Mouse (Mus musculus) left cerebral cortex, adult 2 months (tissue): ENCODE measurements around the gene Pla2g6. TPM values are rescaled to one million over a fixed set of nuclear protein-coding genes. Genes with fewer than 3 reads are reported as not detected.

ENCODE experiments used
- DNase-seq, 2 experiments: peaks; one replicate each; pipeline ENCODE4 v3.0.0; 2021 to 2022; ENCODE audit warnings: low spot score in 2 of 2, mixed read lengths in 1 of 2; ENCODE audit errors: extremely low spot score in 1 of 2
- H3K27ac ChIP-seq: fragments of 200-600 bp; 2 replicates; pipeline ENCODE4 v1.8.1; 2022
- H3K4me3 ChIP-seq: fragments of 200-600 bp; 2 replicates; pipeline ENCODE4 v1.8.1; 2022
- CTCF ChIP-seq: fragments of 200-600 bp; IDR thresholded peaks from 2 replicates; pipeline ENCODE4 v1.8.1; 2022; ENCODE audit warnings: antibody characterized with exemption, mild to moderate bottlenecking, moderate library complexity
- intact Hi-C: fragments of 180-260 bp; cut with DNase I; formaldehyde crosslinking; loops from one replicate; pipeline ENCODE4 v1.15.1; 2025
- microRNA-seq, 2 experiments: library from miRNA; unstranded; fragments of <30 nt; microRNA quantifications; one replicate each; pipeline ENCODE4 v1.2.0; 2021
- total RNA-seq, 2 experiments: library from RNA; stranded (reverse); gene quantifications; 2 replicates each; pipeline ENCODE4 v1.2.3; 2021

Gene Pla2g6
- total RNA-seq, 2 experiments from 2014 or later = 21.3 to 22.6 TPM

GRCm38 (mm10) chr15:79244071-79244893 is 83.9 kb downstream of the Pla2g6 start:
- no peak overlapping the region for H3K4me3 ChIP-seq
- DNase-seq = no peak
- no peak for TF ChIP-seq CTCF
- H3K27ac ChIP-seq = peak overlapping the region; percentile 60
- intact Hi-C loops = loop anchor here (5.0 kb wide), 1 partner anchor 363 kb away; the partner anchor contains the start of gene Dmc1

GRCm38 (mm10) chr15:79243234-79244042 is 84.8 kb downstream of the Pla2g6 start:
- intact Hi-C loops = loop anchor here (1.0 to 5.0 kb wide), 2 partner anchors 224 to 364 kb away; partner anchors contain the start of gene Dmc1
- Histone ChIP-seq H3K4me3 (no peak overlapping the region), H3K27ac (peak overlapping the region; percentile 60)
- no peak; the same call in none of the 2 replicates for TF ChIP-seq CTCF
- DNase-seq = peak; percentile 95 to 98

DNA sequence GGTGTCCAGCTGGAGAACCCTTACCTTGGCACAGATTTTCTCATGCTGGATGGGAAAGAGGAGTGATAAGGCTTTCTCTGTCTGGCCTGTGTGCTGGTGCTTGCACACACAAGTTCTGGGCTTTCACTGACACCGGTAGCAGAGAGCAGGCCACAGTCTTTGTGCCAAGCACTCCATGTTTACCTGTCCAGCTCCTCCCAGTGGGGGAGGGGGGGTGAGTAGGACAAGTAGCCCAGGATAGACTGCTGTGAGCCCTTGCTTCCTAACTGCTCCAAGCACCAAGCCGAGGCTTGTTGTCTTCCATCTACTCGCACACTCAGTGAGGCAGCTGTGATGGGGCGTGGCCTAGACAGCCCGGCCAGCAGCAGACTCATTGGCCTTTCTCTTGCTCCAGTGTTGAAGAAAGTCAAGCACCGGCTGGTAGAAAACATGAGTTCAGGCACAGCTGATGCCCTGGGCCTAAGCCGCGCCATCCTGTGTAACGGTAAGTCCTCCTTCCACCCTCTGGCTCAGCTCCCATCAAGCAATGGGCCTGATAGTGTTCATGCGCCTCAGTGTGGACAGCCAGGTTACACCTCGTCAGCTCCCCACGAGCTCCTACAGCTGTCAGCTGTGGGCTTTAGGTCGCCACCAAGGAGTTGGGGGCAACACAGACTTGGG is 85.5 kb downstream of the Pla2g6 start:
- intact Hi-C loops = loop anchor here (1.0 to 5.0 kb wide), 2 partner anchors 225 to 365 kb away; partner anchors contain the start of gene Dmc1
- H3K4me3 ChIP-seq = no peak overlapping the region
- TF ChIP-seq CTCF = no peak
- peak overlapping the region; percentile 10 for H3K27ac ChIP-seq
- DNase-seq = peak in 1 of 2 experiments; percentile 24

GRCm38 (mm10) chr15:79238036-79238435 is 90.2 kb downstream of the Pla2g6 start:
- no peak for TF ChIP-seq CTCF
- Histone ChIP-seq H3K4me3 (no peak overlapping the region), H3K27ac (no peak overlapping the region)
- intact Hi-C loops = no loop called here
- DNase-seq = no peak

Small RNA genes lying within 50 kb of the gene (microRNA-seq; reads per million reads assigned to microRNA genes)
- gene Mir1943 = 1.5 to 3.3 reads per million in 2 experiments

Other genes with a start within 250 kb of the Pla2g6 start
- 10 to 100 TPM; 22.8 to 23.2 TPM for gene Micall1, start 219.5 kb downstream of the Pla2g6 start, total RNA-seq
- gene Polr2f, start 187.4 kb downstream of the Pla2g6 start, total RNA-seq = 100 to 1,000 TPM; 100 to 103 TPM
- gene 1700088E04Rik, start 187.1 kb downstream of the Pla2g6 start, total RNA-seq = 10 to 100 TPM; 12.0 to 12.9 TPM
- 10 to 100 TPM; 17.1 to 18.7 TPM for gene Sox10, start 163.2 kb downstream of the Pla2g6 start, total RNA-seq
- 10 to 100 TPM; 55.7 to 57.8 TPM for gene Pick1, start 99.2 kb downstream of the Pla2g6 start, total RNA-seq
- gene Gm49486, start 99.0 kb downstream of the Pla2g6 start, total RNA-seq = 1 to 10 TPM; 1.0 TPM
- under 1 TPM in 1 of 2 experiments, not detected in 1; 0.25 TPM for gene Slc16a8, start 73.6 kb downstream of the Pla2g6 start, total RNA-seq
- 1 to 10 TPM; 5.9 to 6.4 TPM for gene Baiap2l2, start 42.9 kb downstream of the Pla2g6 start, total RNA-seq
- 1 to 10 TPM; 1.6 to 3.2 TPM for gene Maff, start 18.2 kb upstream of the Pla2g6 start, total RNA-seq
- 10 to 100 TPM; 73.7 to 82.2 TPM for gene Tmem184b, start 75.2 kb upstream of the Pla2g6 start, total RNA-seq
- 100 to 1,000 TPM; 153 to 159 TPM for gene Csnk1e, start 127.2 kb upstream of the Pla2g6 start, total RNA-seq
- gene Kcnj4, start 176.9 kb upstream of the Pla2g6 start, total RNA-seq = 100 to 1,000 TPM; 186 to 202 TPM
- under 1 TPM; 0.32 to 0.33 TPM for gene Kdelr3, start 188.0 kb upstream of the Pla2g6 start, total RNA-seq
- 100 to 1,000 TPM; 323 to 340 TPM for gene Ddx17, start 218.4 kb upstream of the Pla2g6 start, total RNA-seq